In genomic region chr9:40765581-40765940, GRCm38 (mm10) we compare ENCODE assay signal across 9 mouse cellular contexts. TPM values are rescaled to one million over a fixed set of nuclear protein-coding genes. Genes with fewer than 3 reads are reported as not detected.
A peak's percentile ranks its signal among the peaks of the same experiment; 100 is the strongest.
DNase-seq lines count a peak whose midpoint lies in the region; ATAC-seq and TF ChIP-seq lines count a peak whose summit lies in the region.
"Had no signal": no experiment of that assay in that cellular context is flagged by ENCODE, and none has a peak within 500 bp of the region (broad histone marks: within the 10 kb centered on the region; RNA-seq: fewer than 3 reads in every experiment).

No protein-coding gene starts in this region.

- H3K27ac ChIP-seq in heart, postnatal 0 days (ENCODE audit: low read depth): no peak overlapping the region
- H3K27ac ChIP-seq: hindbrain, postnatal 0 days had no signal

- H3K9me3 ChIP-seq in heart, postnatal 0 days (replicated peaks; ENCODE audit: control insufficient read depth, low read length): no peaks in the 10 kb centered on the region

- peak; percentile 16 for DNase-seq in adrenal gland, postnatal 14 days
- DNase-seq in adrenal gland, adult 8-10 months: no peak
- DNase-seq in 416B (ENCODE audit: low read depth): peak; percentile 80
- peak; percentile 63 for DNase-seq in heart, postnatal 0 days (ENCODE audit: low spot score)
- peak; percentile 52 for DNase-seq in lung, postnatal 14 days
- no peak for DNase-seq in thymus, postnatal 10 days (ENCODE audit: low spot score in 2 of 2)
- DNase-seq in retina, embryonic 14.5 days (ENCODE audit: low spot score): no peak

- 30% methylated on average over 12 of the region's 12 CpGs for WGBS in heart, postnatal 0 days

- H3K4me3 ChIP-seq in heart, postnatal 0 days (ENCODE audit: low read depth, low read length): no peak overlapping the region

- H3K27me3 ChIP-seq in heart, postnatal 0 days (ENCODE audit: control insufficient read depth, insufficient read depth, low read length): no peaks in the 10 kb centered on the region

- no peak overlapping the region for H3K9ac ChIP-seq in heart, postnatal 0 days (replicated peaks; ENCODE audit: low read depth, low read length)

- ATAC-seq in heart, postnatal 0 days (ENCODE audit: insufficient read depth, low read depth): peak; percentile 11; the same call in 1 of the 2 replicates
- ATAC-seq in erythroid progenitor cell, adult 5-6 weeks (replicated peaks; ENCODE audit: low FRiP score, poor library complexity, severe bottlenecking): no peak
- ATAC-seq: hindbrain, postnatal 0 days had no signal

- H3K4me2 ChIP-seq in heart, postnatal 0 days (ENCODE audit: low read depth, low read length): 0 out of 2 replicates have a peak overlapping the region, but pooled peaks have one; percentile 0

- no peaks in the 10 kb centered on the region for H3K36me3 ChIP-seq in heart, postnatal 0 days (replicated peaks; ENCODE audit: control insufficient read depth, insufficient read depth, low read length)

- TF ChIP-seq CTCF in heart, postnatal 0 days (IDR thresholded peaks at IDR 0.05; ENCODE audit: low read depth): no peak

- TF ChIP-seq EP300 in heart, postnatal 0 days (IDR thresholded peaks at IDR 0.05; ENCODE audit: low read depth): no peak

- no peaks in the 10 kb centered on the region for H3K4me1 ChIP-seq in heart, postnatal 0 days (ENCODE audit: control insufficient read depth, insufficient read depth)

RNA-seq across cellular contexts. Expression of gene Hspa8, which starts 35.2 kb away (rescaled TPM):
- 1,718 and 2,240 TPM in 2 replicates for total RNA-seq in adrenal gland, postnatal 14 days (2021)
- 1,000 to 10,000 TPM; 1,250 to 2,890 (median 1,476) TPM for total RNA-seq in adrenal gland, adult 8-10 months (2022)
- 2,627 and 2,715 TPM in 2 replicates for total RNA-seq in heart, postnatal 0 days (2014; rRNA removed; ENCODE audit: low replicate concordance)
- polyA plus RNA-seq in heart, postnatal 0 days (2015; fragmentation: Nextera tagmentation; extraction: Ambion mirVana): 1,298 and 1,386 TPM in 2 replicates
- 753 and 884 TPM in 2 replicates for total RNA-seq in erythroid progenitor cell, adult 5-6 weeks (2015; ENCODE audit: low replicate concordance)
- 686 and 716 TPM in 2 replicates for total RNA-seq in erythroid progenitor cell, adult 5-6 weeks (2017; ENCODE audit: low replicate concordance)

Comparison
In these comparisons a context has a peak if more than half of its experiments do, and no peak if none do; other contexts are left out.
1. DNase-seq: peak in adrenal gland, postnatal 14 days (single experiment), 416B (single experiment), heart, postnatal 0 days (single experiment) and lung, postnatal 14 days (single experiment); none in adrenal gland, adult 8-10 months (single experiment), thymus, postnatal 10 days (0 of 2) and retina, embryonic 14.5 days (single experiment).